Mouse (Mus musculus) heart, postnatal 0 days (tissue): ENCODE results near the gene Olfr398.

Source experiments
- CTCF ChIP-seq: IDR thresholded peaks from 2 replicates; pipeline ENCODE4 v1.5.1; 2016; ENCODE audit warnings: antibody characterized with exemption, control low read depth, low read depth
- EP300 ChIP-seq: IDR thresholded peaks from 2 replicates; pipeline ENCODE4 v1.6.1; 2016; ENCODE audit warnings: antibody characterized with exemption, low read depth

DNA sequence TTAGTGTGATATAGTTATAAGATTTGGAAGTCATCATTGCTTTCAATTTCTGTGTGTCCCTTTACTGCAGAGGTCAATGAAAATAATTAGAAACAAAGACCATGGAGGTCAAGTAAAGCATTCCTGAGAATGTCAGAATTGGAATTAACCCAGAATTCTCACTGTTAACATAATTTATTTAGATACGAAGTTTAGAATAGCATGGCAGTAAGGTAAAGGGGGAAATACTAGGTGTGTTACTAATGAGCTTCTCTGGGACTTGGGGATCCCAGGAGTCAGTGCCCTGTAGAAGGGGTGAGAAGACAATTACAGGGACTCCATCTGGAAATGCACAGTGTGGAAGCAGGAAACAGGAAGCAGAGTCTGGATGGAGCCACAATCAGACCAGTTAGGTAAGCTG lies 29.7 kb downstream of the Olfr398 start, which contains the start of gene Olfr397:
- TF ChIP-seq CTCF, result no peak
- TF ChIP-seq EP300, result no peak
